Mouse (Mus musculus) embryonic facial prominence, embryonic 10.5 days (tissue): Measurements from ENCODE around the gene Rpl15. TPM values are rescaled to one million over a fixed set of nuclear protein-coding genes. Genes with fewer than 3 reads are reported as not detected.
A peak's percentile ranks its signal among the peaks of the same experiment; 100 is the strongest.
"Not testable (repeated sequence)": the region's sequence is repeated elsewhere in the genome, so short reads cannot be mapped to it uniquely, and the experiment has no call there.

Source experiments
- DNase-seq: peaks from one replicate; pipeline ENCODE4 v3.0.0-alpha.2; 2017; ENCODE audit warnings: low spot score
- H3K27ac ChIP-seq: fragments of 300-500 bp; sonication (generic); replicated peaks from 2 replicates; pipeline ENCODE4 v1.5.1; 2016; ENCODE audit warnings: mild to moderate bottlenecking
- H3K27me3 ChIP-seq: fragments of 300-500 bp; sonication (generic); replicated peaks from 2 replicates; pipeline ENCODE4 v1.6.1; 2016; ENCODE audit warnings: low read depth, mild to moderate bottlenecking; ENCODE audit not compliant: poor library complexity, severe bottlenecking
- H3K36me3 ChIP-seq: fragments of 300-500 bp; sonication (generic); replicated peaks from 2 replicates; pipeline ENCODE4 v1.6.1; 2016; ENCODE audit warnings: mild to moderate bottlenecking, moderate library complexity
- H3K4me1 ChIP-seq: fragments of 300-500 bp; sonication (generic); 2 replicates; pipeline ENCODE4 v1.6.1; 2016
- H3K4me3 ChIP-seq: fragments of 300-500 bp; sonication (generic); 2 replicates; pipeline ENCODE4 v1.5.1; 2016; ENCODE audit warnings: mild to moderate bottlenecking, moderate library complexity
- H3K9me3 ChIP-seq: fragments of 300-500 bp; sonication (generic); 2 replicates; pipeline ENCODE4 v1.6.1; 2016; ENCODE audit warnings: mild to moderate bottlenecking
- WGBS: fragments of 180-500 bp; shearing (Covaris S2); methylation state at CpG from one replicate; pipeline ENCODE4 v1.1.7; 2016; 5-methylcytosine and 5-hydroxymethylcytosine counted together
- polyA plus RNA-seq: library from polyadenylated mRNA; unstranded; fragments of >200 nt; fragmentation: Nextera tagmentation; extraction: Ambion mirVana; gene quantifications from 2 replicates; pipeline ENCODE4 v1.2.1, GENCODE M21; 2016

The Rpl15 gene
- polyA plus RNA-seq, 1 experiment from 2014 or later = 464 TPM

- Histone ChIP-seq H3K36me3 (no peaks in the 10 kb centered on the region), H3K9me3 (0 out of 2 replicates have a peak, but pooled peaks cover 6% of the 10 kb centered on the region), H3K4me3 (peak within 1 kb of the TSS; percentile 81), H3K4me1 (peaks cover 17% of the 10 kb centered on the region), H3K27me3 (no peaks in the 10 kb centered on the region), H3K27ac (peak within 1 kb of the TSS; percentile 89)
- DNase-seq = peak; percentile 99
- WGBS = under 1% methylated on average over 61 of the region's 66 CpGs
Observed at GRCm38 (mm10) chr14:18238750-18239731, 32.1 kb downstream of the Rpl15 start, which contains the start of gene Nr1d2. TSS of gene Nr1d2 (minus strand) at chr14:18239127.

- H3K27me3 ChIP-seq = no peaks in the 10 kb centered on the region
- peak overlapping the region; percentile 81 for H3K4me3 ChIP-seq
- H3K27ac ChIP-seq = peak overlapping the region; percentile 89
- peaks cover 17% of the 10 kb centered on the region for H3K4me1 ChIP-seq
- 0 out of 2 replicates have a peak, but pooled peaks cover 3% of the 10 kb centered on the region for H3K9me3 ChIP-seq
- WGBS = under 1% methylated on average over 71 of the region's 71 CpGs
- DNase-seq = peak; percentile 98
- no peaks in the 10 kb centered on the region for H3K36me3 ChIP-seq
Observed at GRCm38 (mm10) chr14:18238131-18238749, 33.0 kb downstream of the Rpl15 start.

DNA sequence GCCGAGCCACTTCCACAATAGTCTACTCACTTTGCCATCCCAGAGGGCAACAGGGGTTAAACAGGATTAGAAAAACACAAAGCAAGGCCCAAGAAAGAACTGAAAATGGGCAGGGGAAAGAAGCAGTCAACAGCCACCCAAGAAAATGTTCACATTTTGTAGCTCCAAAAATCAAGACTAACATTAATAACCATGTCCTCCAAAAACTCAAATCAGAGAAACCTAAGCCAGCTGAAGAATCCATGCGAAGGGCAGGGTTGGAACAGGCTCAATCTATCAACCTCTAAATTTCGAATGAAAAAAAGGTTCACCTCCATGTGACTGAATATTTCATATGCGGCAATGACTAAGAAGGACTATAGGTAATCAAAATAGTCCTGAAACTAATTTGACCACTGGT lies 33.8 kb downstream of the Rpl15 start:
- peak overlapping the region; percentile 81 for H3K4me3 ChIP-seq
- DNase-seq = no peak
- no peaks in the 10 kb centered on the region for H3K36me3 ChIP-seq
- 58% methylated on average over 4 of the region's 4 CpGs for WGBS
- H3K9me3 ChIP-seq = 0 out of 2 replicates have a peak, but pooled peaks cover 3% of the 10 kb centered on the region
- H3K27me3 ChIP-seq = no peaks in the 10 kb centered on the region
- peak overlapping the region; percentile 89; the same call in 1 of the 2 replicates for H3K27ac ChIP-seq
- peaks cover 17% of the 10 kb centered on the region for H3K4me1 ChIP-seq

- DNase-seq, H3K27me3 ChIP-seq, H3K4me3 ChIP-seq, H3K9me3 ChIP-seq, H3K36me3 ChIP-seq, H3K27ac ChIP-seq: not testable (repeated sequence)
- 88% methylated on average over 2 of the region's 2 CpGs for WGBS
- H3K4me1 ChIP-seq = peaks cover 17% of the 10 kb centered on the region
Observed at GRCm38 (mm10) chr14:18236496-18237235, 34.5 kb downstream of the Rpl15 start.

DNA sequence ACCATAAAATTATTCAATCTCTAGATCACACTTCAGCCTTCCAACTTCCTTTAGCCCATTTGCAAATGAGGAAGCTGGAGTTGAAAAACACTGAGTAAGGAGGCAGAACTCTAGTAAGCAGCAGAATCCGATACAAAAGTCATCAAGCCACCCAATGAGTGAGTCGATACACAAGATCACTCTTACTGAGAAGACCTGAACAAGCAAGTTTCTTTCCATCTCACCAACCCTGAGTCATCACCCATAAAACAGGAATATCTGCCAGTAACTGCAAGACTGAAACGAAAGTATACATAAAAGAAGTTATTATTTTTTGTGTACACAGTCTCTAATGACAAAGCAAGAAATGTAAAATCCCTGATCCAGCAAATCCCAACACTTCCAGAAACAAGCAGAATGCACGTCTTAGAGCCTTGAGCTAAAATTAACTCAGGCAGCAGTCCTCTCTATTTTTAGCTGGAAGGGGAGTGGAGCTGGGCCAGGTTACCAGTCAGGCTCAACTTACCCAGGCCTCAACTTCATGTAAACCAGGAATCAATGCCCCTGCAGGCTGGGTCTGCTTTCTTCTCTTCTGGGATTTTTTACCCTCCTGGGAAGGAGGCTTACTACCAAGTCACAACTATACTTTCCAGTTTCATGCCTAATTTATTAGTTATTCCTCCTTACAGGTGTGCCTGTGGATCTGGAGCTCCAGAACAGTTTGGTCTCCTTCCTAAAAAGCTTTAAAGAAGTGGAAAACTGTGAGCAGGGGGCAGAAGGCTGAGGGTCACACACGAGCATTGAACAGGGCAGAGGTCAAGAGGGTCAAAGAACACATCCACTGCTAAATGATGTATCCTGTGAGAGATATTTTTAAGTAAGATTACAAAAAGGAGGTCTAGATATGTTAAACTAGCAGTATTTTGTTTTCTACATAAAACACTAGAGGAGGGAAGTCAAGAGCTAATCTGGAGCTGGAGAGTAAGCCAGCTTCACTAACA lies 36.9 kb downstream of the Rpl15 start:
- DNase-seq = no peak
- Histone ChIP-seq H3K9me3 (0 out of 2 replicates have a peak, but pooled peaks cover 3% of the 10 kb centered on the region), H3K27ac (no peak overlapping the region), H3K4me1 (peaks cover 13% of the 10 kb centered on the region), H3K27me3 (no peaks in the 10 kb centered on the region), H3K4me3 (no peak overlapping the region), H3K36me3 (no peaks in the 10 kb centered on the region)
- 53% methylated on average over 5 of the region's 5 CpGs for WGBS

DNA sequence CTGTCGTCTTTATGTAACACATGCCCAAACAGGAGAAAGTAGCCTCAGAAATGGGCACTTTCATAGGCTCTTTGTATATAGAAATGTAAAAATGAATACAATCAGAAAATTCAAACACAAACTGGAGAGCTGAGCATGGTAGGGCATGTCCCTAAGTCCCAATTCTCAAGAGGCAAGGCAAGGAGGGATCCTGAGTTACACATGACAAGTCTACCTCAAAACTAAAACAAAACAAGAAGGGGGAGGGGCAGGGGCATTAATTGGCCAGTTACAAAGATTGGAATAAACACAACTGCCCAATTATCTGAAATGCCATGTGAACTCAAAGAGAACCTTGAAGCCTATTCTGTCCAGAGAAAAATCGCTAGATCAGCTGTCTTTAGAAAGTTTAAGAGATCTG lies 38.1 kb downstream of the Rpl15 start:
- 82% methylated on average over 2 of the region's 2 CpGs for WGBS

GRCm38 (mm10) chr14:18231866-18232265 lies 39.3 kb downstream of the Rpl15 start:
- H3K4me1 ChIP-seq, H3K9me3 ChIP-seq, H3K27me3 ChIP-seq, H3K27ac ChIP-seq, DNase-seq, H3K36me3 ChIP-seq, H3K4me3 ChIP-seq: not testable (repeated sequence)
- WGBS = 93% methylated on average over 8 of the region's 8 CpGs

More for the DNA sequence above, 38.1 kb downstream of the Rpl15 start:
- Histone ChIP-seq H3K4me1 (peaks cover 13% of the 10 kb centered on the region), H3K4me3 (no peak overlapping the region), H3K27ac (no peak overlapping the region), H3K27me3 (no peaks in the 10 kb centered on the region), H3K9me3 (0 out of 2 replicates have a peak, but pooled peaks cover under 1% of the 10 kb centered on the region), H3K36me3 (no peaks in the 10 kb centered on the region)
- no peak for DNase-seq

DNA sequence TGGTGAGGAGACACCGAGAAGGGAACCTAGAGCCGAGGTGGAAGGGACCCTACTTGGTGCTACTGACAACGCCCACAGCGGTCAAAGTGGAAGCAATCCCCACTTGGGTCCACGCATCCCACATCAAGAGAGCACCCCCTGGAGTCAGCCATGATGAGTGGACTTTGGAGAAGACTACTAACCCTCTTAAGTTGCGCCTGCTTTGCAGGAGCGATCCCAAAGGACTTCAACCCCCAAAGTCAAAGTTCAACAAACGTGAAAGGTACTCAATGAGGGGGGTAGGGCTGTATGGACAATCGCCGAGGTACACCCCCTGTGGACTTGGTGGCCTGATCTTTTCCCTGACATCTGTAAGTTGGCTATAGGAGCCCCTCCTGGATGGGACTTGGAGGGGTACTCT lies 41.4 kb downstream of the Rpl15 start:
- not testable (repeated sequence) for H3K4me1 ChIP-seq, H3K27me3 ChIP-seq, H3K4me3 ChIP-seq, H3K36me3 ChIP-seq, DNase-seq, H3K9me3 ChIP-seq, H3K27ac ChIP-seq
- 95% methylated on average over 10 of the region's 10 CpGs for WGBS

- H3K27ac ChIP-seq, H3K4me3 ChIP-seq, H3K4me1 ChIP-seq, H3K9me3 ChIP-seq, H3K36me3 ChIP-seq, H3K27me3 ChIP-seq, DNase-seq: not testable (repeated sequence)
- WGBS = 85% methylated on average over 11 of the region's 11 CpGs
Observed at GRCm38 (mm10) chr14:18226181-18226580, 45.0 kb downstream of the Rpl15 start.

DNA sequence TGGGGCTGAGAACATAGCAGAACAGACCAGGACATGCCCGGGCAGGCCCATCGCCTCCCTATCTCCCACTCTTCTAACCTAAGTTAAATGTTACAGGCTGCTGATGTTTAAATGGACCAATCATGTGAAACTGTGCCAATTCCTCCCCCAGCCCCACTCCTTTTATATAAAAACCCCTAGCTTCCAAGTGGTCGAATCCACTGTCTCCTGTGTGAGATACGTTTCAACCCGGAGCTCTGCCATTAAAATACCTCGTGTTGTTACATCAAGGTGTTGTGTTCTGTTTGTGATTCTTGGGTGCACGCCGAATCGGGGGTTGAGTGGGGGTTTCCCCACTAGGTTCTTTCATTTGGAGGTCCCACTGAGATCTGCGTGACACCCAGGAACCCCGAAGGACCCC lies 45.8 kb downstream of the Rpl15 start:
- H3K4me3 ChIP-seq, H3K4me1 ChIP-seq, H3K36me3 ChIP-seq, H3K27ac ChIP-seq, DNase-seq, H3K27me3 ChIP-seq, H3K9me3 ChIP-seq: not testable (repeated sequence)
- WGBS = 94% methylated on average over 11 of the region's 11 CpGs

GRCm38 (mm10) chr14:18221977-18222376 lies 49.2 kb downstream of the Rpl15 start:
- Histone ChIP-seq H3K4me1 (no peaks in the 10 kb centered on the region), H3K36me3 (no peaks in the 10 kb centered on the region), H3K27ac (no peak overlapping the region), H3K4me3 (no peak overlapping the region), H3K27me3 (no peaks in the 10 kb centered on the region), H3K9me3 (no peaks in the 10 kb centered on the region)
- WGBS = 93% methylated on average over 6 of the region's 6 CpGs
- DNase-seq = no peak
